Mouse (Mus musculus) liver, adult (tissue): ENCODE measurements around the gene Dpp7.

ENCODE experiments used
- GATA4 ChIP-seq: IDR thresholded peaks from 2 replicates; pipeline ENCODE4 v1.6.1; 2014; ENCODE audit warnings: mild to moderate bottlenecking, low read length; ENCODE audit not compliant: insufficient replicate concordance

Gene Dpp7

DNA sequence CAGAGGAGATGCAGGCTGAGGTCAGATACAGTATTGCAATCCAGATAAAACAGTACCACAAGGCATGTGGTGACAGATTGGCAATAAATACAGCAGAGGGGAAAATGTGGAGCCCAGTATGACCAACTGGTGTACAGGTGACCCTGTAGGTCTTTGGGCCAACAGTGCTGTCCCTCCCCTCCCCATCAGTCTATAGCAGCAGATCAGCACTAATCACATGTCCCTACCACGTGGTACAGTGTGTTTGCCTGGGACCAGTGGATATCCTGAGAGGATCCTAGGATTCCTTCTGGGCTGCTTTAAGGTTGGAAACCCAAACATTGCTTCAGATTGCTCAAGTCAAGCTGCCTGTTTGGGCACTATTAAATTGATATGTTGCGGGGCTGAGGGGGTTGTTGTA is 22.6 kb downstream of the Dpp7 start:
- TF ChIP-seq GATA4 = no peak

- peak; percentile 99 for TF ChIP-seq GATA4
Observed at GRCm38 (mm10) chr2:25332286-25333160, 23.6 kb downstream of the Dpp7 start, which contains the start of gene Man1b1. Gene Man1b1 (plus strand): TSS chr2:25332338.

DNA sequence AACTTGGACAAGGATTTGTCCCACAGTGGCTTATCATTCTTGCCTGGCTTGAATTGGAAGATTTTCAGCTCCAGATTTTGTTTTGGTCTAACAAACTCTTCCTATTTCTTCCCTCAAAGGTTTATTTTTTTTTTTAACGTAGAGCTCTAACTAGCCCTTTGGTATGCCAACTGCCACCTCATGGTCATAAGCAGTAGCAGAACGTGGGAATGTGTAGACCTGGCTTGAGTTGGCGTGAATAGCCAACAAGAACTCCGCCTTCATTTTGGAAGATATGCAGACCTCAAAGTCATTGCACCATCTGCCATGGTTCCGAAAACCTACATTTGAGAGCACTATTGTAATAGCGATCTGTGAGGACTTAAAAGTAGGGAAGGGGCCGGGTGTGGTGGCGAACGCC is 24.7 kb downstream of the Dpp7 start:
- TF ChIP-seq GATA4 = no peak

- no peak for TF ChIP-seq GATA4
Observed at GRCm38 (mm10) chr2:25328440-25328839, 27.7 kb downstream of the Dpp7 start.

GRCm38 (mm10) chr2:25326036-25326435 is 30.1 kb downstream of the Dpp7 start:
- no peak for TF ChIP-seq GATA4

GRCm38 (mm10) chr2:25320084-25320483 is 36.1 kb downstream of the Dpp7 start:
- TF ChIP-seq GATA4 = no peak

- TF ChIP-seq GATA4 = no peak
Observed at GRCm38 (mm10) chr2:25318971-25319773, 37.0 kb downstream of the Dpp7 start, which contains the start of gene Grin1. Gene Grin1 (minus strand): TSS chr2:25319187.

- TF ChIP-seq GATA4 = no peak
Observed at GRCm38 (mm10) chr2:25318119-25318966, 37.8 kb downstream of the Dpp7 start.

DNA sequence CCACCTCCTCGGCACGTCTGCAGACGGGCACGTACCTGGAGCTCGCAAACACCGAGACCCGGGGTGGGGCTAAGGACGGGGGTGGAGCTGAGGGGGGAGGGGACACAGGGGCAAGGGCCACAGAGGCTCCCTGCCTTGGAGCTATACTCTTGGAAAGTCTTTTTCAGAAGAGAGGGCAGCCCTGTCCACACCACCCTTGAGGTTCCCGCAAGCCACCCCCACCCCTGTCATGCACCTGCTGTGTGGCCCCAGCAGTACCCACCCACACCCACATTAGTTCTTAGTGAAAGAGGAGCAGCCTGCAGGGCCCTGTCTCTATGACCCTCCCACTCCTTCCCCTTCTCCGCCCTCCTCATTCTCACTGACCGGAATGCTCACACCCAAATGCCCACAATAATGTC is 44.7 kb downstream of the Dpp7 start:
- TF ChIP-seq GATA4 = no peak

- no peak for TF ChIP-seq GATA4
Observed at GRCm38 (mm10) chr2:25310969-25311368, 45.2 kb downstream of the Dpp7 start.

- TF ChIP-seq GATA4 = no peak
Observed at GRCm38 (mm10) chr2:25310180-25310579, 46.0 kb downstream of the Dpp7 start.

GRCm38 (mm10) chr2:25305587-25306359 is 50.4 kb downstream of the Dpp7 start:
- TF ChIP-seq GATA4 = no peak

GRCm38 (mm10) chr2:25304657-25305541 is 51.3 kb downstream of the Dpp7 start:
- no peak for TF ChIP-seq GATA4
